Comparison of ENCODE assay signal across 8 mouse cellular contexts in genomic region chr4:62479593-62479936, GRCm38 (mm10). TPM values are rescaled to one million over a fixed set of nuclear protein-coding genes. Genes with fewer than 3 reads are reported as not detected.
DNase-seq lines count a peak whose midpoint lies in the region; ATAC-seq and TF ChIP-seq lines count a peak whose summit lies in the region.
"Not testable (repeated sequence)": the region's sequence is repeated elsewhere in the genome, so short reads cannot be mapped to it uniquely, and the experiment has no call there.

No protein-coding gene starts in this region.

- H3K4me3 ChIP-seq in ES-Bruce4 (ENCODE audit: low read depth, low read length) = peak overlapping the region; percentile 79
- H3K4me3 ChIP-seq in embryonic fibroblast, embryonic 13.5 days (ENCODE audit: insufficient read depth, low read length) = peak overlapping the region; percentile 33
- H3K4me3 ChIP-seq in heart, embryonic 11.5 days (ENCODE audit: low read depth, low read length) = peak overlapping the region; percentile 50
- peak overlapping the region; percentile 48 for H3K4me3 ChIP-seq in hindbrain, embryonic 16.5 days (ENCODE audit: low read length)
- H3K4me3 ChIP-seq in limb, embryonic 10.5 days = peak overlapping the region; percentile 55
- peak overlapping the region; percentile 43 for H3K4me3 ChIP-seq in liver, postnatal 0 days (ENCODE audit: low read depth, low read length)
- H3K4me3 ChIP-seq in midbrain, embryonic 15.5 days = peak overlapping the region; percentile 39
- H3K4me3 ChIP-seq in stomach, embryonic 15.5 days (replicated peaks) = peak overlapping the region; percentile 54

- ATAC-seq in heart, embryonic 11.5 days (replicated peaks; ENCODE audit: insufficient number of reproducible peaks, low FRiP score, low TSS enrichment); hindbrain, embryonic 16.5 days; liver, postnatal 0 days; midbrain, embryonic 15.5 days (replicated peaks); stomach, embryonic 15.5 days (ENCODE audit: insufficient read depth, low FRiP score, low read depth): not testable (repeated sequence)

- 12% methylated on average over 11 of the region's 11 CpGs for WGBS in heart, embryonic 11.5 days (ENCODE audit: insufficient replicate concordance)
- 16% methylated on average over 11 of the region's 11 CpGs for WGBS in hindbrain, embryonic 16.5 days
- 13% methylated on average over 11 of the region's 11 CpGs for WGBS in limb, embryonic 10.5 days
- 11% methylated on average over 11 of the region's 11 CpGs for WGBS in liver, postnatal 0 days (ENCODE audit: insufficient replicate concordance)
- WGBS in midbrain, embryonic 15.5 days = 13% methylated on average over 11 of the region's 11 CpGs
- WGBS in stomach, embryonic 15.5 days = 11% methylated on average over 11 of the region's 11 CpGs

- peak overlapping the region; percentile 73 for H3K9ac ChIP-seq in ES-Bruce4 (ENCODE audit: low read depth, poor library complexity, severe bottlenecking)
- not testable (repeated sequence) for H3K9ac ChIP-seq in heart, embryonic 11.5 days (ENCODE audit: low read depth, low read length); hindbrain, embryonic 16.5 days (ENCODE audit: low read depth, low read length); stomach, embryonic 15.5 days
- peak overlapping the region; percentile 37; the same call in 1 of the 2 replicates for H3K9ac ChIP-seq in liver, postnatal 0 days (replicated peaks)
- H3K9ac ChIP-seq in midbrain, embryonic 15.5 days = peak overlapping the region; percentile 27; the same call in 1 of the 2 replicates

- TF ChIP-seq CTCF in ES-Bruce4 (IDR thresholded peaks at IDR 0.05; ENCODE audit: low read depth, low read length); embryonic fibroblast, embryonic 13.5 days (IDR thresholded peaks at IDR 0.05; ENCODE audit: borderline replicate concordance, insufficient read depth, low read length): not testable (repeated sequence)
- TF ChIP-seq CTCF in liver, postnatal 0 days (IDR thresholded peaks at IDR 0.05; ENCODE audit: low read depth) = peak; percentile 55

- H3K27me3 ChIP-seq in ES-Bruce4 (ENCODE audit: control insufficient read depth, insufficient read depth, low read length, poor library complexity, severe bottlenecking); heart, embryonic 11.5 days (ENCODE audit: control insufficient read depth, insufficient read depth, low read length); hindbrain, embryonic 16.5 days (replicated peaks; ENCODE audit: control insufficient read depth, insufficient read depth, low read length); stomach, embryonic 15.5 days (replicated peaks): not testable (repeated sequence)
- peaks cover 54% of the 10 kb centered on the region for H3K27me3 ChIP-seq in limb, embryonic 10.5 days (ENCODE audit: low read depth, poor library complexity, severe bottlenecking)
- H3K27me3 ChIP-seq in liver, postnatal 0 days (ENCODE audit: insufficient read depth, low read length) = peaks cover 18% of the 10 kb centered on the region
- peaks cover 23% of the 10 kb centered on the region for H3K27me3 ChIP-seq in midbrain, embryonic 15.5 days (replicated peaks)

- H3K27ac ChIP-seq in ES-Bruce4 (ENCODE audit: insufficient read depth, low read length); embryonic fibroblast, embryonic 13.5 days (ENCODE audit: insufficient read depth, low read length); heart, embryonic 11.5 days (ENCODE audit: low read depth, low read length); hindbrain, embryonic 16.5 days (ENCODE audit: low read depth, low read length); limb, embryonic 10.5 days; liver, postnatal 0 days (ENCODE audit: low read depth); midbrain, embryonic 15.5 days; stomach, embryonic 15.5 days: not testable (repeated sequence)

- not testable (repeated sequence) for H3K9me3 ChIP-seq in ES-Bruce4 (replicated peaks; ENCODE audit: control insufficient read depth, insufficient read depth, low read length, poor library complexity, severe bottlenecking); heart, embryonic 11.5 days (replicated peaks; ENCODE audit: control insufficient read depth, low read length); hindbrain, embryonic 16.5 days (ENCODE audit: control insufficient read depth, low read length); limb, embryonic 10.5 days (replicated peaks); liver, postnatal 0 days (ENCODE audit: low read length); midbrain, embryonic 15.5 days; stomach, embryonic 15.5 days

- not testable (repeated sequence) for DNase-seq in limb, embryonic 10.5 days (ENCODE audit: low spot score); liver, postnatal 0 days

- H3K4me1 ChIP-seq in ES-Bruce4 (ENCODE audit: control insufficient read depth, insufficient read depth, low read length); embryonic fibroblast, embryonic 13.5 days (ENCODE audit: control insufficient read depth, insufficient read depth, low read length); heart, embryonic 11.5 days (ENCODE audit: control insufficient read depth, insufficient read depth, low read length); hindbrain, embryonic 16.5 days (ENCODE audit: control insufficient read depth, insufficient read depth, low read depth, low read length); stomach, embryonic 15.5 days: not testable (repeated sequence)
- peaks cover 13% of the 10 kb centered on the region for H3K4me1 ChIP-seq in limb, embryonic 10.5 days
- H3K4me1 ChIP-seq in liver, postnatal 0 days (ENCODE audit: insufficient read depth) = peaks cover 11% of the 10 kb centered on the region
- peaks cover 11% of the 10 kb centered on the region for H3K4me1 ChIP-seq in midbrain, embryonic 15.5 days

- TF ChIP-seq EP300 in ES-Bruce4 (IDR thresholded peaks at IDR 0.05; ENCODE audit: insufficient read depth, low read depth, low read length); liver, postnatal 0 days (IDR thresholded peaks at IDR 0.05; ENCODE audit: low read depth): not testable (repeated sequence)

- not testable (repeated sequence) for H3K36me3 ChIP-seq in ES-Bruce4 (ENCODE audit: control insufficient read depth, insufficient read depth, low read length, poor library complexity, severe bottlenecking); heart, embryonic 11.5 days (ENCODE audit: control insufficient read depth, insufficient read depth, low read length); hindbrain, embryonic 16.5 days (ENCODE audit: control insufficient read depth, insufficient read depth, low read length); limb, embryonic 10.5 days; liver, postnatal 0 days (replicated peaks; ENCODE audit: insufficient read depth, low read length); midbrain, embryonic 15.5 days (replicated peaks); stomach, embryonic 15.5 days

- not testable (repeated sequence) for TF ChIP-seq POLR2A in ES-Bruce4 (IDR thresholded peaks at IDR 0.05; ENCODE audit: insufficient read depth, low read length); embryonic fibroblast, embryonic 13.5 days (IDR thresholded peaks at IDR 0.05; ENCODE audit: low read depth, low read length)

- peak overlapping the region; percentile 89 for H3K4me2 ChIP-seq in heart, embryonic 11.5 days
- peak overlapping the region; percentile 68 for H3K4me2 ChIP-seq in hindbrain, embryonic 16.5 days (ENCODE audit: low read length)
- H3K4me2 ChIP-seq in liver, postnatal 0 days (ENCODE audit: low read depth, low read length) = peak overlapping the region; percentile 80
- peak overlapping the region; percentile 65 for H3K4me2 ChIP-seq in midbrain, embryonic 15.5 days
- H3K4me2 ChIP-seq in stomach, embryonic 15.5 days = peak overlapping the region; percentile 82

RNA-seq across cellular contexts. Expression of gene Bspry, which starts 0.3 kb away (rescaled TPM):
- 18.5 and 18.9 TPM in 2 replicates for polyA plus RNA-seq in ES-Bruce4 (2011; ENCODE audit: insufficient read depth, insufficient read length, low read depth, missing spikeins)
- polyA plus RNA-seq in embryonic fibroblast, embryonic 13.5 days (2011; ENCODE audit: insufficient read length, low read depth, missing spikeins) = not detected in 2 replicates
- 0.52 and 0.83 TPM in 2 replicates for polyA plus RNA-seq in heart, embryonic 11.5 days (2014; fragmentation: Nextera tagmentation; extraction: Ambion mirVana)
- 0.63 and 0.80 TPM in 2 replicates for polyA plus RNA-seq in hindbrain, embryonic 16.5 days (2015; fragmentation: Nextera tagmentation; extraction: Ambion mirVana)
- polyA plus RNA-seq in limb, embryonic 10.5 days (2016; fragmentation: Nextera tagmentation; extraction: Ambion mirVana) = 1.0 and 1.3 TPM in 2 replicates
- 0.18 and 0.26 TPM in 2 replicates for polyA plus RNA-seq in liver, postnatal 0 days (2015; fragmentation: Nextera tagmentation; extraction: Ambion mirVana)
- 0.60 and 1.0 TPM in 2 replicates for polyA plus RNA-seq in midbrain, embryonic 15.5 days (2015; fragmentation: Nextera tagmentation; extraction: Ambion mirVana)
- 28.4 and 29.9 TPM in 2 replicates for polyA plus RNA-seq in stomach, embryonic 15.5 days (2015; fragmentation: Nextera tagmentation; extraction: Ambion mirVana)

RNA-seq across cellular contexts. Expression of gene Wdr31, which starts 8.9 kb away (rescaled TPM):
- 14.8 and 16.7 TPM in 2 replicates for polyA plus RNA-seq in ES-Bruce4 (2011; ENCODE audit: insufficient read depth, insufficient read length, low read depth, missing spikeins)
- 1.6 and 2.4 TPM in 2 replicates for polyA plus RNA-seq in embryonic fibroblast, embryonic 13.5 days (2011; ENCODE audit: insufficient read length, low read depth, missing spikeins)
- 2.9 and 3.0 TPM in 2 replicates for polyA plus RNA-seq in heart, embryonic 11.5 days (2014; fragmentation: Nextera tagmentation; extraction: Ambion mirVana)
- polyA plus RNA-seq in hindbrain, embryonic 16.5 days (2015; fragmentation: Nextera tagmentation; extraction: Ambion mirVana) = 14.4 and 16.0 TPM in 2 replicates
- 10.5 and 13.4 TPM in 2 replicates for polyA plus RNA-seq in limb, embryonic 10.5 days (2016; fragmentation: Nextera tagmentation; extraction: Ambion mirVana)
- 0.34 and 1.00 TPM in 2 replicates for polyA plus RNA-seq in liver, postnatal 0 days (2015; fragmentation: Nextera tagmentation; extraction: Ambion mirVana)
- polyA plus RNA-seq in midbrain, embryonic 15.5 days (2015; fragmentation: Nextera tagmentation; extraction: Ambion mirVana) = 15.8 and 16.3 TPM in 2 replicates
- polyA plus RNA-seq in stomach, embryonic 15.5 days (2015; fragmentation: Nextera tagmentation; extraction: Ambion mirVana) = 6.2 and 7.8 TPM in 2 replicates

RNA-seq across cellular contexts. Expression of gene Hdhd3, which starts 23.7 kb away (rescaled TPM):
- polyA plus RNA-seq in ES-Bruce4 (2011; ENCODE audit: insufficient read depth, insufficient read length, low read depth, missing spikeins) = 0.51 and 0.75 TPM in 2 replicates
- 3.6 and 3.8 TPM in 2 replicates for polyA plus RNA-seq in embryonic fibroblast, embryonic 13.5 days (2011; ENCODE audit: insufficient read length, low read depth, missing spikeins)
- polyA plus RNA-seq in heart, embryonic 11.5 days (2014; fragmentation: Nextera tagmentation; extraction: Ambion mirVana) = 6.7 and 11.4 TPM in 2 replicates
- 11.2 and 11.5 TPM in 2 replicates for polyA plus RNA-seq in hindbrain, embryonic 16.5 days (2015; fragmentation: Nextera tagmentation; extraction: Ambion mirVana)
- 11.7 and 13.5 TPM in 2 replicates for polyA plus RNA-seq in limb, embryonic 10.5 days (2016; fragmentation: Nextera tagmentation; extraction: Ambion mirVana)
- polyA plus RNA-seq in liver, postnatal 0 days (2015; fragmentation: Nextera tagmentation; extraction: Ambion mirVana) = 19.7 and 20.3 TPM in 2 replicates
- 12.7 and 14.5 TPM in 2 replicates for polyA plus RNA-seq in midbrain, embryonic 15.5 days (2015; fragmentation: Nextera tagmentation; extraction: Ambion mirVana)
- 27.3 and 30.7 TPM in 2 replicates for polyA plus RNA-seq in stomach, embryonic 15.5 days (2015; fragmentation: Nextera tagmentation; extraction: Ambion mirVana)

RNA-seq across cellular contexts. Expression of gene Alad, which starts 40.2 kb away (rescaled TPM):
- polyA plus RNA-seq in ES-Bruce4 (2011; ENCODE audit: insufficient read depth, insufficient read length, low read depth, missing spikeins) = 26.9 and 37.3 TPM in 2 replicates
- 16.5 and 20.6 TPM in 2 replicates for polyA plus RNA-seq in embryonic fibroblast, embryonic 13.5 days (2011; ENCODE audit: insufficient read length, low read depth, missing spikeins)
- 117 and 140 TPM in 2 replicates for polyA plus RNA-seq in heart, embryonic 11.5 days (2014; fragmentation: Nextera tagmentation; extraction: Ambion mirVana)
- polyA plus RNA-seq in hindbrain, embryonic 16.5 days (2015; fragmentation: Nextera tagmentation; extraction: Ambion mirVana) = 72.2 and 75.6 TPM in 2 replicates
- polyA plus RNA-seq in limb, embryonic 10.5 days (2016; fragmentation: Nextera tagmentation; extraction: Ambion mirVana) = 108 and 124 TPM in 2 replicates
- polyA plus RNA-seq in liver, postnatal 0 days (2015; fragmentation: Nextera tagmentation; extraction: Ambion mirVana) = 295 and 303 TPM in 2 replicates
- polyA plus RNA-seq in midbrain, embryonic 15.5 days (2015; fragmentation: Nextera tagmentation; extraction: Ambion mirVana) = 71.2 and 72.1 TPM in 2 replicates
- 121 and 142 TPM in 2 replicates for polyA plus RNA-seq in stomach, embryonic 15.5 days (2015; fragmentation: Nextera tagmentation; extraction: Ambion mirVana)

RNA-seq across cellular contexts. Expression of gene Rnf183, which starts 44.5 kb away (rescaled TPM):
- not detected in 2 replicates for polyA plus RNA-seq in ES-Bruce4 (2011; ENCODE audit: insufficient read depth, insufficient read length, low read depth, missing spikeins)
- polyA plus RNA-seq in embryonic fibroblast, embryonic 13.5 days (2011; ENCODE audit: insufficient read length, low read depth, missing spikeins) = not detected in 2 replicates
- not detected in 2 replicates for polyA plus RNA-seq in heart, embryonic 11.5 days (2014; fragmentation: Nextera tagmentation; extraction: Ambion mirVana)
- polyA plus RNA-seq in hindbrain, embryonic 16.5 days (2015; fragmentation: Nextera tagmentation; extraction: Ambion mirVana) = 0.29 TPM in 1 of 2 replicates, not detected in the other
- not detected in 2 replicates for polyA plus RNA-seq in limb, embryonic 10.5 days (2016; fragmentation: Nextera tagmentation; extraction: Ambion mirVana)
- polyA plus RNA-seq in liver, postnatal 0 days (2015; fragmentation: Nextera tagmentation; extraction: Ambion mirVana) = not detected in 2 replicates
- 0.20 and 0.21 TPM in 2 replicates for polyA plus RNA-seq in midbrain, embryonic 15.5 days (2015; fragmentation: Nextera tagmentation; extraction: Ambion mirVana)
- polyA plus RNA-seq in stomach, embryonic 15.5 days (2015; fragmentation: Nextera tagmentation; extraction: Ambion mirVana) = not detected in 2 replicates
